Mouse (Mus musculus): ENCODE measurements around the gene Gm9767.

- TF ChIP-seq CTCF (IDR thresholded peaks at IDR 0.05; ENCODE audit: low read depth) (no peak), EP300 (IDR thresholded peaks at IDR 0.05; ENCODE audit: low read depth) (no peak)
Measured at GRCm38 (mm10) chr10:26082081-26082480, 4.0 kb downstream of the Gm9767 start.

Measured in heart, postnatal 0 days (tissue).